Mouse (Mus musculus): Measurements from ENCODE around the gene Wasl. TPM values are rescaled to one million over a fixed set of nuclear protein-coding genes. Genes with fewer than 3 reads are reported as not detected.

Wasl gene
- polyA plus RNA-seq, 1 experiment from 2014 or later: 61.3 TPM

DNA sequence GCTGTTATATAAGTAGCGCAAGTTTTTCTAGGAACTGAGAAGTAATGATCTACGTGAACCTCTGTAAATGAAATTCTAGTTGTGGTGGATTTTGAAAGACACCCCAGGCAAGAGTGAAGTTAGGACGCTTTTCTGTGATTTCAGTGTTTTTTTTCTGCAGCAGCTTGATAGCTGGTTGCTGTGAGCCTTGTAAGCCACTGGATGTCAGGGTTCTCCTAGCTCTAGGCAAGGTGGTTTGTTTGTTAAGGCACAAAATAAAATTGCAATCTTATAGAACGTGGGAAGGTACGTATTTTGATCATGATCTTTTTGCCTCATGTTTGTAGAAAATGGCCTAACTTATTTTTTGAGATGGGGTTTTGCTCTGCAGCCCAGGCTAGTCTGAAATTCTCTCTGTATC, 95.8 kb downstream of the Wasl start:
- H3K9ac ChIP-seq (ENCODE audit: low read depth, low read length): no peak overlapping the region
- ATAC-seq: no peak
- no peak overlapping the region for H3K27ac ChIP-seq (ENCODE audit: low read length)
- no peaks in the 10 kb centered on the region for H3K9me3 ChIP-seq (replicated peaks; ENCODE audit: control insufficient read depth, low read length, poor library complexity, severe bottlenecking)
- H3K27me3 ChIP-seq (ENCODE audit: control insufficient read depth, insufficient read depth, low read depth, low read length): no peaks in the 10 kb centered on the region
- no peaks in the 10 kb centered on the region for H3K4me1 ChIP-seq (ENCODE audit: control insufficient read depth, insufficient read depth, low read length)
- no peaks in the 10 kb centered on the region for H3K36me3 ChIP-seq (ENCODE audit: control insufficient read depth, insufficient read depth, low read length)
- whole genome bisulfite sequencing: 90% methylated on average over 5 of the region's 5 CpGs
- H3K4me3 ChIP-seq (ENCODE audit: low read depth, low read length): no peak overlapping the region
- H3K4me2 ChIP-seq (ENCODE audit: low read length): no peak overlapping the region

DNA sequence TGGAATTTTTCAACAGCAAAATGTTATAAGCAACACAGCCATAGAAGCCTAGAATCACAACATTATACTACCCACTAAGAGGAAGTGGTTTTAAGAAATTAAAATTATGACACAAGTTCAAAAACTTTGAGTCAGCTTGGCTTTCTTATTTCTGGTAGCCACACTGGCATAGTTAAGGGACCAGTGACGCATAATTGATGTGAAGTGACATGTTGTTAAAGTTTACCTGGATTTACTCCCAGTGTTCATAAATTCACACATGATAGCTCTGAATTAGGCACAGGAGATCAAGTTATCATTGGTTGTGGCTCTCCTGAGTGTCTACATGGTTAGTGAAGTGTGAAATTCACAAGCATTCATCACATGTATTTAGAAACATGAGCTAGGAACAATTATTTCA, 99.9 kb downstream of the Wasl start:
- no peaks in the 10 kb centered on the region for H3K36me3 ChIP-seq (ENCODE audit: control insufficient read depth, insufficient read depth, low read length)
- H3K4me2 ChIP-seq (ENCODE audit: low read length): no peak overlapping the region
- no peaks in the 10 kb centered on the region for H3K27me3 ChIP-seq (ENCODE audit: control insufficient read depth, insufficient read depth, low read depth, low read length)
- H3K9me3 ChIP-seq (replicated peaks; ENCODE audit: control insufficient read depth, low read length, poor library complexity, severe bottlenecking): no peaks in the 10 kb centered on the region
- no peak overlapping the region for H3K4me3 ChIP-seq (ENCODE audit: low read depth, low read length)
- ATAC-seq: no peak
- H3K4me1 ChIP-seq (ENCODE audit: control insufficient read depth, insufficient read depth, low read length): no peaks in the 10 kb centered on the region
- no peak overlapping the region for H3K9ac ChIP-seq (ENCODE audit: low read depth, low read length)
- WGBS: 95% methylated on average over 1 of the region's 1 CpGs
- no peak overlapping the region for H3K27ac ChIP-seq (ENCODE audit: low read length)

- no peak overlapping the region for H3K4me2 ChIP-seq (ENCODE audit: low read length)
- H3K27ac ChIP-seq (ENCODE audit: low read length): no peak overlapping the region
- H3K9ac ChIP-seq (ENCODE audit: low read depth, low read length): no peak overlapping the region
- H3K36me3 ChIP-seq (ENCODE audit: control insufficient read depth, insufficient read depth, low read length): no peaks in the 10 kb centered on the region
- ATAC-seq: no peak
- no peaks in the 10 kb centered on the region for H3K4me1 ChIP-seq (ENCODE audit: control insufficient read depth, insufficient read depth, low read length)
- no peaks in the 10 kb centered on the region for H3K9me3 ChIP-seq (replicated peaks; ENCODE audit: control insufficient read depth, low read length, poor library complexity, severe bottlenecking)
- no peaks in the 10 kb centered on the region for H3K27me3 ChIP-seq (ENCODE audit: control insufficient read depth, insufficient read depth, low read depth, low read length)
- H3K4me3 ChIP-seq (ENCODE audit: low read depth, low read length): no peak overlapping the region
- WGBS: 84% methylated on average over 9 of the region's 9 CpGs
These were observed 100.7 kb downstream of the Wasl start for GRCm38 (mm10) chr6:24564081-24564480.

Other genes starting within 250 kb of the Wasl start
- gene Iqub, start 149.9 kb downstream of the Wasl start, polyA plus RNA-seq (2015; fragmentation: Nextera tagmentation; extraction: Ambion mirVana): 1.9 TPM in 2 replicates
- 410 and 412 TPM in 2 replicates for gene Ndufa5, start 137.0 kb downstream of the Wasl start, polyA plus RNA-seq (2015; fragmentation: Nextera tagmentation; extraction: Ambion mirVana)
- not detected in 2 replicates for gene Asb15, start 136.9 kb downstream of the Wasl start, polyA plus RNA-seq (2015; fragmentation: Nextera tagmentation; extraction: Ambion mirVana)
- gene Lmod2, start 67.2 kb downstream of the Wasl start, polyA plus RNA-seq (2015; fragmentation: Nextera tagmentation; extraction: Ambion mirVana): not detected in 2 replicates
- not detected in 2 replicates for gene Hyal6, start 68.2 kb upstream of the Wasl start, polyA plus RNA-seq (2015; fragmentation: Nextera tagmentation; extraction: Ambion mirVana)
- not detected in 2 replicates for gene Hyal4, start 83.3 kb upstream of the Wasl start, polyA plus RNA-seq (2015; fragmentation: Nextera tagmentation; extraction: Ambion mirVana)
- not detected in 2 replicates for gene Spam1, start 126.2 kb upstream of the Wasl start, polyA plus RNA-seq (2015; fragmentation: Nextera tagmentation; extraction: Ambion mirVana)
- not detected in 2 replicates for gene Hyal5, start 193.0 kb upstream of the Wasl start, polyA plus RNA-seq (2015; fragmentation: Nextera tagmentation; extraction: Ambion mirVana)